Mouse (Mus musculus) intestine, embryonic 15.5 days (tissue): ENCODE measurements around the gene Ptprz1. TPM values are rescaled to one million over a fixed set of nuclear protein-coding genes. Genes with fewer than 3 reads are reported as not detected.

Experiments
- ATAC-seq: fragments of 200-750 bp; cut with Nextera tagmentation; 2 replicates; pipeline ENCODE4 v1.8.0; 2017; ENCODE audit warnings: moderate TSS enrichment, moderate library complexity
- H3K27ac ChIP-seq: fragments of 300-500 bp; sonication (generic); 2 replicates; pipeline ENCODE4 v1.5.1; 2015; ENCODE audit warnings: mild to moderate bottlenecking, inconsistent platforms
- H3K27me3 ChIP-seq: fragments of 300-500 bp; sonication (generic); replicated peaks from 2 replicates; pipeline ENCODE4 v1.6.1; 2015; ENCODE audit warnings: inconsistent platforms
- H3K36me3 ChIP-seq: fragments of 300-500 bp; sonication (generic); 2 replicates; pipeline ENCODE4 v1.6.1; 2015; ENCODE audit warnings: inconsistent platforms
- H3K4me1 ChIP-seq: fragments of 300-500 bp; sonication (generic); replicated peaks from 2 replicates; pipeline ENCODE4 v1.6.1; 2015; ENCODE audit warnings: inconsistent platforms
- H3K4me2 ChIP-seq: fragments of 300-500 bp; sonication (generic); replicated peaks from 2 replicates; pipeline ENCODE4 v1.6.1; 2015; ENCODE audit warnings: mild to moderate bottlenecking, inconsistent platforms
- H3K4me3 ChIP-seq: fragments of 300-500 bp; sonication (generic); replicated peaks from 2 replicates; pipeline ENCODE4 v1.5.1; 2015; ENCODE audit warnings: inconsistent platforms
- H3K9ac ChIP-seq: fragments of 300-500 bp; sonication (generic); 2 replicates; pipeline ENCODE4 v1.6.1; 2015; ENCODE audit warnings: inconsistent platforms
- H3K9me3 ChIP-seq: fragments of 300-500 bp; sonication (generic); 2 replicates; pipeline ENCODE4 v1.6.1; 2016; ENCODE audit warnings: inconsistent platforms
- WGBS: fragments of 180-500 bp; shearing (Covaris S2); methylation state at CpG from one replicate; pipeline ENCODE4 v1.1.7; 2015; 5-methylcytosine and 5-hydroxymethylcytosine counted together
- polyA plus RNA-seq: library from polyadenylated mRNA; unstranded; fragments of >200 nt; fragmentation: Nextera tagmentation; extraction: Ambion mirVana; gene quantifications from 2 replicates; pipeline ENCODE4 v1.2.1, GENCODE M21; 2015

The Ptprz1 gene
- polyA plus RNA-seq, result 3.9 and 4.2 TPM in 2 replicates

GRCm38 (mm10) chr6:22874781-22875613 lies at the start of gene Ptprz1:
TSS of gene Ptprz1 (plus strand) at chr6:22875502.
- ATAC-seq, result peak; percentile 94
- H3K27ac ChIP-seq, result no peak within 1 kb of the TSS
- H3K4me1 ChIP-seq, result peaks cover 4% of the 10 kb centered on the region
- peak within 1 kb of the TSS; percentile 21 for H3K9ac ChIP-seq
- WGBS, result under 1% methylated on average over 44 of the region's 44 CpGs
- peak within 1 kb of the TSS; percentile 46 for H3K4me3 ChIP-seq
- peaks cover 18% of the 10 kb centered on the region; the same call in 1 of the 2 replicates for H3K27me3 ChIP-seq
- no peaks in the 10 kb centered on the region for H3K36me3 ChIP-seq
- H3K4me2 ChIP-seq, result peak within 1 kb of the TSS; percentile 88
- H3K9me3 ChIP-seq, result no peaks in the 10 kb centered on the region

GRCm38 (mm10) chr6:22833637-22834036 lies 41.7 kb upstream of the Ptprz1 start:
- 61% methylated on average over 7 of the region's 7 CpGs for WGBS
- ATAC-seq, result no peak
- Histone ChIP-seq H3K9ac (no peak overlapping the region), H3K9me3 (no peaks in the 10 kb centered on the region), H3K4me2 (no peak overlapping the region), H3K36me3 (no peaks in the 10 kb centered on the region), H3K4me1 (no peaks in the 10 kb centered on the region), H3K4me3 (no peak overlapping the region), H3K27me3 (no peaks in the 10 kb centered on the region), H3K27ac (no peak overlapping the region)

- H3K9me3 ChIP-seq, result no peaks in the 10 kb centered on the region
- H3K4me3 ChIP-seq, result no peak overlapping the region
- no peak for ATAC-seq
- H3K4me2 ChIP-seq, result no peak overlapping the region
- H3K27me3 ChIP-seq, result no peaks in the 10 kb centered on the region
- no peak overlapping the region for H3K9ac ChIP-seq
- H3K4me1 ChIP-seq, result no peaks in the 10 kb centered on the region
- WGBS, result 78% methylated on average over 19 of the region's 19 CpGs
- H3K36me3 ChIP-seq, result no peaks in the 10 kb centered on the region
- no peak overlapping the region for H3K27ac ChIP-seq
These were observed 41.0 kb upstream of the Ptprz1 start for GRCm38 (mm10) chr6:22834100-22834970.

GRCm38 (mm10) chr6:22875614-22876541 lies 576 bp downstream of the Ptprz1 start:
- H3K27ac ChIP-seq, result no peak overlapping the region
- H3K9ac ChIP-seq, result peak overlapping the region; percentile 21
- no peaks in the 10 kb centered on the region for H3K9me3 ChIP-seq
- peaks cover 4% of the 10 kb centered on the region for H3K4me1 ChIP-seq
- ATAC-seq, result peak; percentile 78
- 2% methylated on average over 45 of the region's 45 CpGs for WGBS
- H3K4me2 ChIP-seq, result peak overlapping the region; percentile 88
- H3K27me3 ChIP-seq, result peaks cover 18% of the 10 kb centered on the region; the same call in 1 of the 2 replicates
- H3K4me3 ChIP-seq, result peak overlapping the region; percentile 46
- no peaks in the 10 kb centered on the region for H3K36me3 ChIP-seq

GRCm38 (mm10) chr6:22887978-22888377 lies 12.7 kb downstream of the Ptprz1 start:
- Histone ChIP-seq H3K4me2 (no peak overlapping the region), H3K9ac (no peak overlapping the region), H3K27me3 (no peaks in the 10 kb centered on the region), H3K9me3 (no peaks in the 10 kb centered on the region), H3K4me3 (no peak overlapping the region), H3K36me3 (no peaks in the 10 kb centered on the region), H3K4me1 (no peaks in the 10 kb centered on the region), H3K27ac (no peak overlapping the region)
- no peak for ATAC-seq
- WGBS, result 88% methylated on average over 6 of the region's 6 CpGs

- no peak overlapping the region for H3K9ac ChIP-seq
- WGBS, result 93% methylated on average over 8 of the region's 8 CpGs
These were observed 14.0 kb downstream of the Ptprz1 start for GRCm38 (mm10) chr6:22889333-22889732.

GRCm38 (mm10) chr6:22901983-22902382 lies 26.7 kb downstream of the Ptprz1 start:
- Histone ChIP-seq H3K9me3 (no peaks in the 10 kb centered on the region), H3K27me3 (no peaks in the 10 kb centered on the region), H3K27ac (no peak overlapping the region), H3K9ac (no peak overlapping the region), H3K4me3 (no peak overlapping the region), H3K4me2 (no peak overlapping the region), H3K4me1 (no peaks in the 10 kb centered on the region), H3K36me3 (no peaks in the 10 kb centered on the region)
- ATAC-seq, result no peak
- 64% methylated on average over 3 of the region's 3 CpGs for WGBS

More at GRCm38 (mm10) chr6:22889333-22889732, 14.0 kb downstream of the Ptprz1 start:
- Histone ChIP-seq H3K36me3 (no peaks in the 10 kb centered on the region), H3K9me3 (no peaks in the 10 kb centered on the region), H3K27me3 (no peaks in the 10 kb centered on the region), H3K4me1 (no peaks in the 10 kb centered on the region), H3K27ac (no peak overlapping the region), H3K4me3 (no peak overlapping the region), H3K4me2 (no peak overlapping the region)
- no peak for ATAC-seq

GRCm38 (mm10) chr6:22908510-22909256 lies 33.4 kb downstream of the Ptprz1 start:
- no peak overlapping the region for H3K27ac ChIP-seq
- H3K36me3 ChIP-seq, result no peaks in the 10 kb centered on the region
- no peak for ATAC-seq
- 81% methylated on average over 6 of the region's 6 CpGs for WGBS
- no peaks in the 10 kb centered on the region for H3K9me3 ChIP-seq
- H3K9ac ChIP-seq, result no peak overlapping the region
- no peak overlapping the region for H3K4me3 ChIP-seq
- H3K4me1 ChIP-seq, result no peaks in the 10 kb centered on the region
- H3K4me2 ChIP-seq, result no peak overlapping the region
- no peaks in the 10 kb centered on the region for H3K27me3 ChIP-seq

- no peaks in the 10 kb centered on the region for H3K4me1 ChIP-seq
- H3K9ac ChIP-seq, result no peak overlapping the region
- no peak overlapping the region for H3K27ac ChIP-seq
- H3K4me3 ChIP-seq, result no peak overlapping the region
- H3K27me3 ChIP-seq, result no peaks in the 10 kb centered on the region
- no peak for ATAC-seq
- WGBS, result 40% methylated on average over 6 of the region's 6 CpGs
- no peaks in the 10 kb centered on the region for H3K36me3 ChIP-seq
- H3K9me3 ChIP-seq, result no peaks in the 10 kb centered on the region
- H3K4me2 ChIP-seq, result no peak overlapping the region
These were observed 34.1 kb downstream of the Ptprz1 start for GRCm38 (mm10) chr6:22909257-22909907.

GRCm38 (mm10) chr6:22909908-22910260 lies 34.6 kb downstream of the Ptprz1 start:
- 39% methylated on average over 4 of the region's 4 CpGs for WGBS

GRCm38 (mm10) chr6:22922880-22923279 lies 47.6 kb downstream of the Ptprz1 start:
- WGBS, result 16% methylated on average over 1 of the region's 1 CpGs
- Histone ChIP-seq H3K4me1 (no peaks in the 10 kb centered on the region), H3K9ac (no peak overlapping the region), H3K36me3 (no peaks in the 10 kb centered on the region), H3K27me3 (no peaks in the 10 kb centered on the region), H3K4me2 (no peak overlapping the region), H3K4me3 (no peak overlapping the region), H3K27ac (no peak overlapping the region), H3K9me3 (no peaks in the 10 kb centered on the region)
- no peak for ATAC-seq

More at GRCm38 (mm10) chr6:22909908-22910260, 34.6 kb downstream of the Ptprz1 start:
- no peaks in the 10 kb centered on the region for H3K9me3 ChIP-seq
- no peaks in the 10 kb centered on the region for H3K27me3 ChIP-seq
- no peak overlapping the region for H3K4me2 ChIP-seq
- no peaks in the 10 kb centered on the region for H3K36me3 ChIP-seq
- no peak for ATAC-seq
- H3K27ac ChIP-seq, result no peak overlapping the region
- H3K4me3 ChIP-seq, result no peak overlapping the region
- H3K9ac ChIP-seq, result no peak overlapping the region
- H3K4me1 ChIP-seq, result no peaks in the 10 kb centered on the region
